Comparison of ENCODE assay signal across 8 mouse cellular contexts in the genomic region with DNA sequence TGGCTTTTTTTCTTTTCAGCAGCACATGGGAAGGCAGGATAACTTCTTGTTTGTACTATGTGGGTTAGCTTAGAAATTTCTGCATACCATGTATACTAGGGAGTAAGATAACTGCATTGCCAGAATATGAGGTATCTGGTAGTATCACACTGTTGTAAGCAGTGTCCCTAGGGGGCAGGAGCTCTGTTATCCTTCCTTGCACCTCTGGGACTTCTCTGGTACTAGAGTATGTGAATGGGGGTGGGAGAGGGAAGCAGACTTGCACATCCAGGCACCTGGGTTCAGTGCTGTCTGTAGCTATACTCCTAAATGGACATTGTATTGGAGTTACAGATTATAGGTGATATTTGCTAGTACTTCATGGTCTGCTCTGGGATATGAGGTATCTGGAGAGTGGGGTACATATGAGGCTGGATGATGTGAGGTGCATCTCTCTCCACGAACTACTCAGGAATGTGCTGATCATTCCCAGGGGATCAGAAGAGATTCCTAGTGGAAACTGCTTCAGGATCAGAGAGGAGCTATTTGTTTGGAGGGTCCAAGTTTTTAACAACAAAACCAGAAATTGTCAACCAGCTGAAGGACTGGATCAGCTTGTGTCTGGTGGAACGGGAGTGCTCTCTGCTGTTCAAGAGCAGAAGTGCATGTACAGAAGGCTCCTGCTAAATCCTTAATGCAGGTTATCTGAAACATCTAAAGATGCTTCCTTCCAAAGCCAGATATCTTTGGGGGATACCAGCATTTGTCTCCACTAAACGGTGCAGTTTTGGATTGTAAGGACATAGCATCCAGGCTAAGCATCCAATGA.
A peak's percentile ranks its signal among the peaks of the same experiment; 100 is the strongest.
DNase-seq lines count a peak whose midpoint lies in the region; ATAC-seq and TF ChIP-seq lines count a peak whose summit lies in the region.

No protein-coding gene starts in this region.

- DNase-seq in heart, adult 2 months = no peak
- DNase-seq in heart, postnatal 36 days = no peak
- peak; percentile 66 for DNase-seq in embryo, embryonic 10 days (ENCODE audit: low spot score)
- DNase-seq in hindbrain, embryonic 14.5 days (ENCODE audit: low spot score) = peak; percentile 82
- DNase-seq in limb, embryonic 14.5 days (ENCODE audit: low spot score) = peak; percentile 18
- DNase-seq in right cerebral cortex, postnatal 25 days = peak; percentile 61
- DNase-seq in spleen, adult 12 weeks (ENCODE audit: low spot score) = no peak
- no peak for DNase-seq in lung, adult 2 months

- peak; percentile 57 for TF ChIP-seq CTCF in heart, adult 2 months (IDR thresholded peaks at IDR 0.05)
- no peak for TF ChIP-seq CTCF in lung, adult 2 months (IDR thresholded peaks at IDR 0.05; ENCODE audit: insufficient read depth, low read length)

- H3K9ac ChIP-seq in heart, adult 2 months (ENCODE audit: low read depth, low read length) = no peak overlapping the region
- H3K9ac ChIP-seq in hindbrain, embryonic 14.5 days = no peak overlapping the region
- H3K9ac ChIP-seq in limb, embryonic 14.5 days (ENCODE audit: low read depth, low read length, severe bottlenecking) = no peak overlapping the region

- H3K4me2 ChIP-seq in hindbrain, embryonic 14.5 days (replicated peaks) = no peak overlapping the region
- H3K4me2 ChIP-seq in limb, embryonic 14.5 days (replicated peaks; ENCODE audit: low read depth, low read length, severe bottlenecking) = no peak overlapping the region

- no peaks in the 10 kb centered on the region for H3K4me1 ChIP-seq in heart, adult 2 months (ENCODE audit: control insufficient read depth, insufficient read depth, low read length)
- no peaks in the 10 kb centered on the region for H3K4me1 ChIP-seq in hindbrain, embryonic 14.5 days (replicated peaks; ENCODE audit: control insufficient read depth, insufficient read depth, low read length)
- H3K4me1 ChIP-seq in limb, embryonic 14.5 days (ENCODE audit: control insufficient read depth, insufficient read depth, low read length) = no peaks in the 10 kb centered on the region
- H3K4me1 ChIP-seq in lung, adult 2 months (ENCODE audit: control insufficient read depth, insufficient read depth, low read length) = no peaks in the 10 kb centered on the region

- H3K27me3 ChIP-seq in heart, adult 2 months (ENCODE audit: control insufficient read depth, insufficient read depth, low read length) = no peaks in the 10 kb centered on the region
- no peaks in the 10 kb centered on the region for H3K27me3 ChIP-seq in hindbrain, embryonic 14.5 days (ENCODE audit: control insufficient read depth, insufficient read depth, low read length)
- H3K27me3 ChIP-seq in limb, embryonic 14.5 days (ENCODE audit: control insufficient read depth, insufficient read depth, low read length) = no peaks in the 10 kb centered on the region

- H3K79me2 ChIP-seq in heart, adult 2 months (replicated peaks; ENCODE audit: control insufficient read depth, insufficient read depth, low read length) = no peaks in the 10 kb centered on the region

- H3K36me3 ChIP-seq in heart, adult 2 months (ENCODE audit: control insufficient read depth, insufficient read depth, low read length) = no peaks in the 10 kb centered on the region
- H3K36me3 ChIP-seq in hindbrain, embryonic 14.5 days (replicated peaks; ENCODE audit: control insufficient read depth, insufficient read depth) = no peaks in the 10 kb centered on the region
- no peaks in the 10 kb centered on the region for H3K36me3 ChIP-seq in limb, embryonic 14.5 days (ENCODE audit: control insufficient read depth, insufficient read depth, low read length)

- peak; percentile 64; the same call in 1 of the 2 replicates for ATAC-seq in hindbrain, embryonic 14.5 days (ENCODE audit: low FRiP score)
- no peak for ATAC-seq in limb, embryonic 14.5 days (ENCODE audit: low FRiP score, low read depth)

- intact Hi-C loops in heart, adult 2 months (cut with DNase I) = no loop called here
- intact Hi-C loops in heart, postnatal 36 days (cut with DNase I) = no loop called here

- H3K9me3 ChIP-seq in hindbrain, embryonic 14.5 days (ENCODE audit: control insufficient read depth, low read length) = no peaks in the 10 kb centered on the region
- H3K9me3 ChIP-seq in limb, embryonic 14.5 days (ENCODE audit: control insufficient read depth, low read length) = no peaks in the 10 kb centered on the region

- H3K27ac ChIP-seq in heart, adult 2 months = no peak overlapping the region
- no peak overlapping the region for H3K27ac ChIP-seq in hindbrain, embryonic 14.5 days
- no peak overlapping the region for H3K27ac ChIP-seq in limb, embryonic 14.5 days (replicated peaks; ENCODE audit: low read depth, low read length)

- WGBS in heart, adult 2 months = 28% methylated on average over 3 of the region's 3 CpGs
- 28% methylated on average over 3 of the region's 3 CpGs for WGBS in hindbrain, embryonic 14.5 days
- 24% methylated on average over 3 of the region's 3 CpGs for whole genome bisulfite sequencing in limb, embryonic 14.5 days
- WGBS in lung, adult 2 months = 27% methylated on average over 3 of the region's 3 CpGs

- no peak for TF ChIP-seq EP300 in heart, adult 2 months (IDR thresholded peaks at IDR 0.05; ENCODE audit: insufficient read depth, low read depth, low read length)

- no peak overlapping the region for H3K4me3 ChIP-seq in heart, adult 2 months
- H3K4me3 ChIP-seq in hindbrain, embryonic 14.5 days (replicated peaks; ENCODE audit: low read length) = no peak overlapping the region
- no peak overlapping the region for H3K4me3 ChIP-seq in limb, embryonic 14.5 days (replicated peaks; ENCODE audit: low read length)
- H3K4me3 ChIP-seq in lung, adult 2 months (replicated peaks; ENCODE audit: extremely low read depth, low read depth, low read length) = no peak overlapping the region

- no peak for TF ChIP-seq POLR2A in heart, adult 2 months (IDR thresholded peaks at IDR 0.05; ENCODE audit: insufficient read depth, low read depth, low read length)
- TF ChIP-seq POLR2A in limb, embryonic 14.5 days (IDR thresholded peaks at IDR 0.05; ENCODE audit: borderline replicate concordance, extremely low read depth, insufficient read depth, insufficient read length) = no peak
- TF ChIP-seq POLR2A in lung, adult 2 months (IDR thresholded peaks at IDR 0.05; ENCODE audit: borderline replicate concordance, extremely low read depth, low read depth, low read length) = no peak

Comparison
In these comparisons a context has a peak if more than half of its experiments do, and no peak if none do; other contexts are left out.
1. DNase-seq: peak in embryo, embryonic 10 days (single experiment), hindbrain, embryonic 14.5 days (single experiment), limb, embryonic 14.5 days (single experiment) and right cerebral cortex, postnatal 25 days (single experiment); none in heart, adult 2 months (0 of 2), heart, postnatal 36 days (0 of 2), spleen, adult 12 weeks (single experiment) and lung, adult 2 months (single experiment).